Mouse (Mus musculus) kidney, adult 9 months (tissue): ENCODE measurements around the gene Gcnt2.

ENCODE experiments used
- DNase-seq: peaks from one replicate; pipeline ENCODE4 v3.0.0; 2022

Gcnt2 gene

DNA sequence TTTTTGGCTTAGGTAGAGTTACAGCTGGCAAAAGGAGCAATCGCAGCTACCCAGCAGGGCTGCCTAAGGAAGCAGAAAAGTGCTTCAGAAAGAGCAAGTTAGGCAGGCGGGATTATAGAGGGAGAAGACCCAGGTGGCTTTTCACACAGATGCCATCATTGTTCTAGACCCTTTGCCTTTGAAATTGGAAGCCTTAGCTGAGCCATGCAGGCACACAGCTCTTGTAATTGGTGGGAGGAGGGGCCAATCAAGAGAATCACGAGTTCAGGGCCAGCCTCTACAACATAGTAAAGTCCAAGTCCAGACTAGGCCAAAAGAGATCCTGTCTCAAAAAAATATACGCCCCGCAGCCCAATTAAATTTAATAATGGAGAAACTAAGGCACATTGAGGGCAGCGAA, 48.5 kb downstream of the Gcnt2 start:
- no peak for DNase-seq

DNA sequence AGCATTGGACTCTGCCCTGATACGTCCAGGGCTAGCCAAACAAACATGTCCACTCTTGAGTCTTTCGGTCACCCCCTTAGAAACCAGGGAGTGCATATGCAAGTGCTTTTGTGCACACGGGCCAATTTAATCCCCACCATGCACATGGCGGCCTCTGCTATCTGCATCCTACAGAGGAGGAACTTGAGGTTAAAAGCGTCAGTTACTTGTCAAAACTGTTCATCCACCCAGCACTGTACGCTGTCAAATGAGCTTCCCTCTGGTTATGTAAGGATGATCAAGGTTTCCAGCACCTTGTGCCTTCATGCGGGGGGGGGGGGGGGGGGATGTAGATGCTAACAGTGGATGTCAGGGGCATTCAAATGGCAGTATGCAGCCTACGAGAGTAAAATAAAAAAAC, 49.5 kb downstream of the Gcnt2 start:
- DNase-seq = no peak

DNA sequence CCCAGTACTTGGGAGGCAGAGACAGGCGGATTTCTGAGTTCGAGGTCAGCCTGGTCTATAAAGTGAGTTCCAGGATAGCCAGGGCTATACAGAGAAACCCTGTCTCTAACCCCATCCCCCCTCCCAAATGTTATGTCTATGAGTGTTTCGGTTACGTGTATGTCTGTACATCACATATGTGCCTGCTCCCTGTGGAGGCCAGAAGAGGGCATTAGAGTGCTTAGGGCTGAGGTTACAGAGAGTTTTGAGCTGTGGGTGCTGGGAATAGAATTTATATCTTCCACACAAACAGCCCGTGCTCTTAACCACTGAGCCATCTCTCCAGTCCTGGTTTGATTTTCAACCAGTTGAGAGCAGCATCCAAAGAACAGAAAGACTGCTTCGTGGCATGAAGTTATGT, 50.5 kb downstream of the Gcnt2 start:
- DNase-seq = no peak

DNA sequence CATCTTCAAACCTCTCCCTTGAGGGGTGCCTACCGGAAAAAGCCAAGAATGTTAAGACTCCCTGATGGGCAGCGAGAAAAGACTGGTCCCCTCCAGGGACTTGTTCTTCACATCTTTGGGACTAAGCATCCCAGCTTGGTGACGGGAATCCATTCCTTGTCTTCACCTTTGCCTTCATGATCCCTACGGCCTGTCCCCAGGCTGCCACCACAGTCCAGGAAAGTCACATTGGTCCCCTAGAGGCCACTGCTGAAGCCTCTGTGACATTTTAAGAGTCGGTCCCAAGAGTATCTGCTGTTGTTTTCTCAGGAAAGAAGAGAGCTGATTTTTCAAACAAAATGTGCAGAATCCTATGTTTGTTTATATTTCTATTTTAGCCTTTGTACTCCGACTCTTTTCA, 52.4 kb downstream of the Gcnt2 start:
- no peak for DNase-seq

DNA sequence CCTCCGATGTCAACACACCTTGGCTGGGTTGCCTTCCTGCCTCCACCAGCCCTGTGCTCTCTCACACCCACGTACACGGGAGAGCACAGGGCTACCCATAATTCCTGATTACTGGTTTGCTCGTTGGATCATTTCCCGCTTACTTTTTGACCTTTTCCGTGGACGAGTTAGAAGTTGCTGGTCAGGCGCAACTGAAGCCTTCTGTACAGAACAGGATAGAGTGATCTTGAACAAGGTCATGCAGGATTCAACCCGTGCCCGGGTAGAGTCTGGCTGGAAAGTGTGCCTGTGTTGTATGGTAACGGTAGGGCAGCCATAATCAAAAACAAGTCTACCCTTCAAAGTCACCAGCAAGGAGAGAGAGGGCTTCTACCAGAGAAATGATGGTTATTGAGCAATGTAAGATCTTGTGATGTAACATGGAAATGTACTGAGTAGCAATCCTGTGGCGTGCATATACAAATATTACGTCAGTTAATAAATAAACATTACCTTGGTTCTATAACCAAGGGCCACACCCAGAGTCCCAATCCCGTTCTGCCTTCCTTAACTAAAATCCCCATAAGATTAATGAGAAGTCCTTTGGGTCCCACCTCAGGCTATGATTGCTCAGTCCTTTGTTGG, 54.0 kb downstream of the Gcnt2 start:
- no peak for DNase-seq

DNA sequence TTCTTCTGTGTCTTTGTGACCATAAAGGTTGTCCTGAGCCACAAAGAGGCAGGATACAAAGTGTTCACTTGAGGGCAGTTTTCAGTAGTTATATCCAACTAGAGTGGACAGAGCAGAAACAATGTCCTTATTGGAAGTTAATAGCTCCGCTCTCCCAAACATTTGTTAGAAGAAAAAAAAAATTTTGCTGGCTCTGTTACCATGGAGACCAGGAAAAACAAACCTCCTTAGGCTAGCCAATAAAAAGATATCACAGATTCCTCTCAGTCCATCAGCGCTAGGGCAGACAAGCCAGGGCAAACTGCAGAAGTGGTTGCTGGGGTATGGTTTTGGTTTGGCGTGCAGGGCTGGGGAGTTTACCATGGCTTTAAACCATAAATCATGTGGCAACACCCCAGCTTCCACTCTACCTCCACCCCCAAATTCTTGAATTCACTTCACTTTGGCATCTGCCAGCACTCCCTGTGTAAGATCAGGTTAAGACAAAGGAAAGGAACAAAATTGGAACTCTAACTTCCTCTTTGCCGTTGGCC, 54.6 kb downstream of the Gcnt2 start:
- no peak for DNase-seq

DNA sequence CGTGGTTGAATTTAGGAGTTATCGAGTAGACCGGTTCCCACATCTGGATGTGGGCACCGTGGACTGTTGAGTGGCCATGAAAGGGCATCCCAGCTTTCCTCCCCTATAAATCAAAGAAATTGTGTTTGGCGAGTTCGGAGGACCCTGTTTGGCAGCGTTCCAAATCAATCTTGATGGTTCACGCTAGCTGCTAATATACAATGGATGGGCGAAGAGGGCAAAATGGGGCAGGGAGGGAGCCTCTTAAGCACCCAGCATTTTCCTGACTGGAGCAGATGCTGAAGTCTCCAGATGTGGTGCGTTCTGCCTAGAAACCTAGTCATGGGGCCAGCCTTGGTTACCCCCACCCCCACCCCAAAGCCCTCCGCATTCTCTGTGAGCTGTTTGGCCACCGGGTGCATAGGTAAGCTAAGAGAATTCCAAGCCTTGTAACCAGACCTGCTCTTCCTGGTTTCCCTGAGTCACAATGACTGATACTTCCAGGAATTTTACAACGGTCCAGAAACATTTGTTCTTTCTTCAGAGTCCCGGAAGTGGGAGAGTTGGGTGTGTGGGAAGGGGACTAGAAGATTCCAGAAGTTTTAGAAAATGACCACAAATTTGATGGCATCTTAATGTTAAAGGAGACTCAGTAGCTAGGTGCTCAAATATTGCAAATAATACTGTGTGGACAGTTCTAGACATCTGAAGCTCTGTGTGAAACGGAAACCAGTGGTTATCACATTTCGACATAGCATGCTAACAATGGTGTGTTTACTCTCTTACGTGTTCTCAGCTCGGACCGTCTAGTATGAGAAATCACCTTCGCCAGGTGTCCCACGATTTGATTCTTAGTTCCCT, 57.0 kb downstream of the Gcnt2 start:
- no peak for DNase-seq

DNA sequence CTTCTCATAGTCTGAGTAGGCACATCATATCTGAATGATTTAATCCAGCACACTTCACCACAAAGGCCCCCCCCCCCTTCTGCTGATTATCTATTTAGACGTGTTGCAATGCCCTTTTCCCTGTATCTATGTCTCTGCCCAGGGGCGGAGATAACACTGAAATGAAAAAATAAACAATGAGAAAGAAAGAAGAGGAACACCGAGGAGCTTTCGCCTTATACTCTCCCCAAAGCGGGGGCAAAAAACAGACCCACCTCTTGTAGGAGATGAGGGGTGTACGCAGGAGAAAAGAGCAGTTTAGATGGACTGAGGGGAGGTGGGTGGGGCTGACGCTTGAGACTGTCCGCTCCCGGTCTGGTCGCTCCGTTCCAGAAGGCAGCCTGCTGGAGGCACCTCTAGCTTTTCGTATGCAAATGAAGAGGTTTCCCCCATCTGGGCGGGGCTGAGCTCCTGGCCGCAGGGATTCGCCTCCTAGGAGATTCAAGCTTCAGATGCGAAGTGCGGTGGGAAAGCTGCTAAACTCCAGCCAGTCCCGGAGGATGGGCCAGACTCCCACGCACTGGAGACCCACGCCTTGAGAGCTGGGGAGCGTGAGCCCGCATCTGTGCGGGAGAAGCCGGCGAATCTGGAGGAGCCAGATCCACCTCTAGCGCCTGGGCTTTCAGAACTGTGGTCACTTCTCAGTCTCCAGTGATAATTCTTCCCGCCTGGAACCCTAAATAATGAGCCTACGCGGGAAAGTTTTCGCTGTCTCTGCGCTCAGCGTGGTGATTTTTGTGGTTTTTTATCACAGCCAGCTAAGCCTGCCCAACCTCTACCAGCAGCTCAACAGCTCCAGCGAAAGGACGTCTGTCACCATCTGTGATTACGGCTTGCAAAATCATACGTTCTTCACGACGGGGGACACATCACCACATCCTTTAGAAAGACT, 57.9 kb downstream of the Gcnt2 start:
- DNase-seq = peak; percentile 73

DNA sequence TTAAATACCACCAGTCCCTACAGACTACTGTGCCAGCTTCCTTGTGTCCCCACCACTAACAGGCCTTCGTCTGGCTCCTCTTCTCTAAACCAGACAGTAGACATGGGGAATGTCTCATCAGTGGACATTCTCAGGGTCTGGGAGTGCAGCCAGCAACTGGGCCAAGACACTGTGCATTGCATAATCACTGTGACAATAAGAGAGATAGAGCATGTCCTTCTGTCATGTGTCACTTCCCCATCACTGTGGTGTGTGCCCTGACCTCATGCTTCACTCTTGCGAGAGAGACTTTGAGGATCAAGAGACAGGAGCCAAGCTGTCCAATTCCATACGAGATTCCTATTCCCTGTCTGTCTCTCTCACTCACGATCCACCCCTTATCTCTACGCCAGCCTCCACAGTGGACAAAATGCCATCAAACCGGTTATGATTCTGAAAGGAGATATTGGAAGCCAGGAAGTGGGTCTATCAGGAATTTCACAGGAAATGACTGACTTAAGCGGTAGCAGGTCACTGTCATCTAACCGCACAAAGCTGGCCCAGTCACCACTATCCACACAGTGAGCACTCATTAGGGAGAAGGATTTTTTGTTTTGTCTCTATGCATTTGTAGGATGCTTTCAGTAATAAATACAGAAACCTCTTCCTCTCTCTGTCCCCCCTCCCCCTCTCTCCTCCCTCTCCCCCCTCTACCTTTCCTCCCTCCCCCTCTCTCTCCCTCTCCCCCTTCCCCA, 61.9 kb downstream of the Gcnt2 start:
- peak; percentile 61 for DNase-seq

DNA sequence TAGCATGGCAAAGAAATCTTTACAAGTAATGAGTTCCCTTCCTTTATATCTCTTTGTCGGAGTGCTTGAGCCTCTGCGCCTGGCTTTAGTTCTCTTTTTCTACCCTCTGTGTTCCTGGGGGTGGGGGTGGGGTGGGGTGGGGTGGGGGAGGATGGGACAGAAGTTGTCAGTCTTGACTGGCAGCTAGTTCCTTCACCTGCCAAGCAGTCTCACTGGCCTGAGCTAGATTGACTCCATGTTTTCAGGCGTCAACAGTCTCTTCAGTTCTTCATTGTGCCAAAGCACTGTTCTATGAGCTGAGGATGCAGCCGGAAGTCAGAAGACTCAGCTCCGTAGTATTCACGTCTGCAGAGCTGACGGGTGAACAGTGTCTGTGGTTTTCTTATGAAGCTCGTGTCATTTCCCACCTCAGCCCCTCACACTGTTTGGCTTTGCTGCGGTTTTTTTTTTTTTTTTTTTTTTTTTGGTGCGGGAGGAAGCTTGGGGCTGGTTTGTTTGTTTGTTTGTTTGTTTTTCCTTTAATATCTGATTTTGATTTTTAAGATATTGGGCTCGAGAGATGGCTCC, 62.8 kb downstream of the Gcnt2 start:
- DNase-seq = no peak

DNA sequence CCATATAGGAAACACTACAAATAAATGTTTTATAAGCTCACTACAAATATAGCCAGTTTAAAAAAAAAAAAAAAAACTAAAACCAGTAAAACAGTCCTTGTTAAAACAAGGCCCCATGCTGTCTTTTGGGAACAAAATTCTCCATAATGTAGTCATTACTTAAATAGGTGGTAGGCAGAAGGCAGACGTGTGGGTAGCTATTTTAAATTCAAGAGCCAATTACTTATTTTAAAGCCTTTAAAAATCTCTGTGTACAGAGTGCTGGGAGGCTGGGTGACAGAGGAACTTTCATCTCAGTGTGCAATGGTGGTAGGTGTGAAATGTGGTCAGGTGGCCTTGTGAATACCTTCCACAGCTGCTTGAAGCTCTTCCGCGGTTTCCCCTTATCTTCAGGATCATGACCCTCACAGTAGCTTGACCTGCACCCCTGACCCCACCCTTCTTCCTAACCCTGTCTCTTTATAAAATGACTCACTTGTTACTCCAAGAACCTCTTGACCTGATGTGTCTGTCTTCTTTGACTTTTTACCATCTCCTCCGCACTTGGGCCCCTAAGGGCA, 64.3 kb downstream of the Gcnt2 start:
- no peak for DNase-seq

DNA sequence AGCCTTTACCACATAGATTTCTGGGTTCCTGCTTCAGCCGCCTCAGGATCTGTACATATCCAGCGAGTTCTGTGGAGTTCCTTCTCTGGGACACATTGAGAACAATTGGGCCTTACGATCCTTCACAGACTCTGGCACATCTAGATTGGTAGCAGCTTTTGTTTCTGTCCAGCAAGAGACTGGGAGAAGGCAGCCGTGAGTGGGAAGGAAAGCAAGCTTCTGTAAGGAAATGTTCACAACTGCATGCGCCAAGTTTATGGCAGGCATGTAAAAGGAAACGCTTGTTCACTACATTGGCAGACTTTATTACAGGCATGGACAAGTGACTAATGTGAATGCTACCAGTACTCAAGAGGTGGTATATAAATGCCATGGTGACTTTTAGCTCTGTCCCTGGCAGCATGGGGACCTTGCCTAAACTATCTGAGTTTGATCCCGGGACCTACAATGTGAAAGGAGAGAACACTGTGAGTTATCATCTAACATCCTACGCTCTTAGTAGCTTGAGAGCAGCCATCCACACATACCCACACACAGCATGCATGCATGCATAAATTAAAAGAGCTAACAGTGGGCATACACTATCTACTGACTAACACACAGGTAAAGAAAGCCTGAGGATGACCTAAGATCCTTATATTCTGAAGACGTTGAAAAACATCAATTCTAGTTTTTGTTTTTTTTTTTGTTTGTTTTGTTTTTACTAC, 68.8 kb downstream of the Gcnt2 start:
- no peak for DNase-seq

DNA sequence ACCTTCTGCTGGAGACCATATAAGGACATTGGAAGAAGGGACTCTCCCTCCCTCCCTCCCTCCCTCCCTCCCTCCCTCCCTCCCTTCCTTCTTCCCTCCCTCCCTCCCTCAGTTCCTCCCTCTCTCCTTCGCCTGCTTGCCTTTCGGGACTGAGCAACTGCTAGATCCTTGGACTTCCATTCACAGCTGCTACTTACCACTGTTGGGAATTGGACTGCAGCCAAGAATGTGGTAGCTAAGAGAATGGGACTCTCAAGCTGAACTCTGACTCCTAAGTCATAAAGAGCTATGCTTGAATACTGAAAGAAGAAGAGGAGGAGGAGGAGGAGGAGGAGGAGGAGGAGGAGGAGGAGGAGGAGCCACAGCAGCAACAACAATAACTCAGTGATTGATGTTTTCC, 72.3 kb downstream of the Gcnt2 start:
- DNase-seq = peak; percentile 83

DNA sequence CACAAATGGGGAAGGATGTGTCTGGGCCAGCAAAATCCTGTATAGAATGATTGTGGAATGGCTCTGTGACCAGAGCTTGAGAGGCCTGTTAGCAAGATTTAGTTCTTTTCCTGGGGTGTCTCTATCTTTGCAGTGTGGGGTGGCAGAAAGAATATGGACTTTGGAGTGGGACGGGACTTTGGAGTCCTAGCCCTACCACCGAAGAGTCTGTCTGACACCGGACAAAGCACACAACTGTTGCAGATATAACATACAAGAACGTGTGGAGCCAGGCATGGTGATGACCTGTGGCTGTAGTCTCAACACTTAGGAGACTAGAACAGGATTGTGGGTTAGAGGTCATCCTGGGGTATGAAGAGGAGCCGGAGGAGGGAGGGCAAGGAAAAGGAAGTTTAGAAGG, 73.0 kb downstream of the Gcnt2 start:
- DNase-seq = peak; percentile 53

DNA sequence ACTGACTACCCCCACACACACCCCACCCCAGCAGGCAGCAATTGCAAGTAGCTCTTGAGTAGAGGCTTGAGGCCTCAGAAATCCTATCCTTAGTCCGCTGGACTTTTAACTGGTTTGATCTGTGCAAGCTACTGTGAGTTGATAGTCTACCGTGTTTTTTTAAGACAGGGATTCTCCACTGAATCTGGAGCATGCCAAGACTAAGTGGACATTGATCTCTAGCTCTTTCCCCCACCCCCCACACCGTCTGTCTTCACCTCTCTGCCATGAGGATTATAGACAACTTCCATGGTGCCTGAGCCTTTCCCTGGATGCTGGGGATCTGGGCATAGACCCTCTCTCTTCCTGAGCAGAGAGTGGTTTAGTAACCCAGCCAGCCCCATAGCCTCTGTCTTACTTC, 74.8 kb downstream of the Gcnt2 start:
- peak; percentile 85 for DNase-seq

DNA sequence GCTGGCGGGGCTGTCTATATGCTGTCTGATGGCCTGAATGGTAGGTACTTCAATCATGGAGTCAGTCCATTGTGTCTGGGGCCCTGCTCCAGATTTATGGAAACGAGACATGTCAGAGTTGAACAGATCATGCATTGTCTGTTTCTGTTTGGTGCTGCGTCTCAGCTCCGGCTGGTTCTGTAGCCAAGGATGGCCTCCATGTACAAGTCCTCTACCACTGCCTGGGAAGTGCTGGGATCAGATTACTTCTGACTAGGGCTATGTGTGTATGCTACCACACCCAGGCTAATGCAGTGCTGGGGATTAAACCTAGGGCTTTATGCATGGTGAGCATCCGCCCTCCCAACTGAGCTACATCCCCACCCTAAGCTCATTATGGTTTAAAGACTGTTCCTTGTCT, 78.0 kb downstream of the Gcnt2 start:
- no peak for DNase-seq

DNA sequence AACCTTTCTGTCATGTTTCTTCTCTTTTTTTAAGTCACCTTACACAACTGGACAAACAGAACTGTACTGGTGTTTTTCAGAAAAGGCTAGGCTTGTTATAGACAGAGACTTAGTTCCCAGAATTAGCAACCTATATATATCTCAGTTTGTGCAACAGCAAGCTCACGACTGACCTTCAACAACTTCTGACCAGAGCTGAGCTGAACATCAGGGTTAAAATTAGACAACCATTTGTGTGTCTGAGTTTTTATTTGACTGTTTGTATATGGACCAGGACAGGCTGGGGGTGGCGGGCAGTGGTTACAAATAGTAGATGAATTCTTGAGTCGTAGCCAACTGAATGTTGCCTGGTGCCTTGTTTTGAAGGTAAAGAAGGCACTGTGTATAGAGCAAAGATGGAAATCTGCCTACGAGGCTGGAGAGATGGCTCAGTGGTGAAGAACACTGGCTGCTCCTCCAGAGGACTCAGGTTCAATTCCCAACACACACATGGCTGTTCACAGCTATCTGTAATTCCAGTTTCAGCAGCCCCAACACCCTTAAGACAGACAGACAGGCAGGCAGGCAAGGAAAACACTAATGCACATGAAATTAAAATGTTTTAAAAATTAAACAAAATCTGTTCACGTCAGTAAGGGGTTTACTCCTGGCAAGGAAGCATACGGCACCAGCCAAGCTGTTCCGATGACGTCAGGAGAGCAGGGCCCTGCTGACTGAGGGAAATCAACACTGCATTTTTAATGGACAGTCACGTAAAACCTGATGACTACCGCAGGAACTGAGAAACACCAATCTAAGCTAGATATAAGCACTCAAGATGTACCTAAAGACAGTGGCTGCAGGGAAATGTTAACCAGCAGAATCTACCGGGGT, 79.2 kb downstream of the Gcnt2 start:
- DNase-seq = no peak

DNA sequence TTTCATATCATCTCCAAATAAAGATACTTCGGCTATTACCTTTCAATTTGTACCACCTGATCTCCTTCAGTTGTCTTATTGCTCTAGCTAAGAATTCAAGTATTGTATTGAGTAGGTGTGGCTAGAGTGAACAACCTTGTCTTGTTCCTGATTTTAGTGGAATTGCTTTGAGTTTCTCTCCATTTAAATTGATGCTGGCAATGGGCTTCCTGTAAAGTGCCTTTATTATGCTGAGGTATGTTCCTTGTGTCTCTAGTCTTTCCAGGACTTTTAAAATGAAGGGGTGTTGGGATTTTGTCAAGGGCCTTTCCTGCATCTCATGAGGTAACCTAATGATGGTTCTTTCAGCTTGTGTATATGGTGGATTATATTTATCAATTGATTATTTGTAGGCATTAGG, 83.5 kb downstream of the Gcnt2 start:
- no peak for DNase-seq

DNA sequence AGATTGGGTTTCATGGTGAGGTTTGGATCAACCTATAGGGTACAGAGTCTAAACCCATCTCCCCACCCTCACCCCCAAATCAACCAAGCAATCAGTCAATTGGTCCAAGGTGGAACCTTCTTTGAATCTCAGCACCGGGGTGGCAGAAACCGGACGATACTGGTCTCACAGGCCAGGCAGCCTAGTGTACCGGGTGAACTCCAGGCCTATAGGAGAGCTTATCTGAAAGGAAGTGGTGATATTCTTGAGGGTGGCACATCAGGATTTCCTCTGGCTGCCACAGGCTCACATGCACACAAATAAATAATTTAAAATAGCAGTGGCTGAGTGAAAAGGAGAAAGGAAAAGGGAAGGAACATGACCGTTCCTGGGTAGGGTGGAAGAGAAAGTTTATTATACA, 84.4 kb downstream of the Gcnt2 start:
- DNase-seq = no peak

DNA sequence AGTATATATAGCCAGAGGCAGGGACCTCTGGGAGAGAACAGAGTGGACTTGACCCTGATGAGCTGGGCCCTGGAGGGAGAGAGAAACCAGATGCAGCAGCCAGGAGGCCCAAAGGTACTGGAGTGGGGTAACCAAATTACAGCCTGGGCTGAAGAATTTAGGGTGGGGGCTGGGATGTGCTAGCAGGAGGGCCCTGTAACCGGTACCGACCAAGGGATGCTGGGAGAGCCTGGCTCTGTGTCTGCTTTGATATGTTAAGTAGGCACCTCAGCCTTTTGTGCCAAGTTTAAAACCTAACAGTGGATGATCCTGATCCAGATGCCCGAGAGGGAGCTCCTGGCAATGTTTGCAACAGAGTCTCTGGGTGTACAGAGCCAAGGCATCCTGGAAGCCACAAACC, 84.8 kb downstream of the Gcnt2 start:
- no peak for DNase-seq
